Mouse (Mus musculus) limb, embryonic 14.5 days (tissue): Measurements from ENCODE around the gene Pdcd6ip. TPM values are rescaled to one million over a fixed set of nuclear protein-coding genes. Genes with fewer than 3 reads are reported as not detected.
A peak's percentile ranks its signal among the peaks of the same experiment; 100 is the strongest.

Experiments used
- ATAC-seq: fragments of 200-750 bp; cut with Nextera tagmentation; 2 replicates; pipeline ENCODE4 v1.8.0; 2017; ENCODE audit warnings: low read depth, moderate number of reproducible peaks, moderate TSS enrichment; ENCODE audit not compliant: low FRiP score
- DNase-seq: peaks from one replicate; pipeline ENCODE4 v3.0.0-alpha.2; 2015; ENCODE audit warnings: low spot score
- H3K27ac ChIP-seq: fragments of 300-500 bp; sonication (generic); replicated peaks from 2 replicates; pipeline ENCODE4 v1.5.1; 2014; ENCODE audit warnings: low read depth, mild to moderate bottlenecking, low read length, moderate library complexity, mixed read lengths
- H3K27me3 ChIP-seq: fragments of 300-500 bp; sonication (generic); 2 replicates; pipeline ENCODE4 v1.6.1; 2014; ENCODE audit warnings: low read length, mixed read lengths; ENCODE audit not compliant: control insufficient read depth, insufficient read depth
- H3K36me3 ChIP-seq: fragments of 300-500 bp; sonication (generic); 2 replicates; pipeline ENCODE4 v1.6.1; 2014; ENCODE audit warnings: mild to moderate bottlenecking, low read length, moderate library complexity, mixed read lengths; ENCODE audit not compliant: control insufficient read depth, insufficient read depth
- H3K4me1 ChIP-seq: fragments of 300-500 bp; sonication (generic); 2 replicates; pipeline ENCODE4 v1.6.1; 2014; ENCODE audit warnings: antibody characterized with exemption, low read length, mixed read lengths; ENCODE audit not compliant: control insufficient read depth, insufficient read depth
- H3K4me2 ChIP-seq: fragments of 300-500 bp; sonication (generic); replicated peaks from 2 replicates; pipeline ENCODE4 v1.6.1; 2014; ENCODE audit warnings: low read depth, mild to moderate bottlenecking, low read length, moderate library complexity; ENCODE audit not compliant: severe bottlenecking
- H3K4me3 ChIP-seq: fragments of 300-500 bp; sonication (generic); replicated peaks from 2 replicates; pipeline ENCODE4 v1.5.1; 2014; ENCODE audit warnings: low read length
- H3K9ac ChIP-seq: fragments of 300-500 bp; sonication (generic); 2 replicates; pipeline ENCODE4 v1.6.1; 2014; ENCODE audit warnings: mild to moderate bottlenecking, low read depth, low read length, moderate library complexity; ENCODE audit not compliant: severe bottlenecking
- H3K9me3 ChIP-seq: fragments of 300-500 bp; sonication (generic); 2 replicates; pipeline ENCODE4 v1.6.1; 2016; ENCODE audit warnings: low read length; ENCODE audit not compliant: control insufficient read depth
- POLR2A ChIP-seq: fragments of 200-500 bp; IDR thresholded peaks from 2 replicates; pipeline ENCODE4 v1.8.0; 2012; ENCODE audit warnings: inconsistent platforms, mild to moderate bottlenecking, moderate library complexity, borderline replicate concordance; ENCODE audit not compliant: insufficient read depth, insufficient read length; ENCODE audit errors: extremely low read depth
- WGBS: fragments of 180-500 bp; shearing (Covaris S2); extraction: QIAGEN DNeasy Blood & Tissue Kit; methylation state at CpG from one replicate; pipeline ENCODE4 v1.1.7; 2014; 5-methylcytosine and 5-hydroxymethylcytosine counted together
- polyA plus RNA-seq, 2 experiments: library from polyadenylated mRNA; depleted of rRNA in 1 of 2; stranded (reverse) in 1 of 2; unstranded in 1 of 2; fragments of >200 nt; fragmentation: Nextera tagmentation in 1 of 2; extraction: Ambion mirVana in 1 of 2; gene quantifications; 2 replicates each; pipeline versions ENCODE4 v1.2.1 to v1.2.3; 2012 to 2014

Pdcd6ip gene
- polyA plus RNA-seq, 2 experiments = 64.0 to 74.4 TPM

GRCm38 (mm10) chr9:113741637-113742137, 33.6 kb upstream of the Pdcd6ip start:
- 0% methylated on average over 54 of the region's 64 CpGs for WGBS

GRCm38 (mm10) chr9:113741108-113741636, 33.1 kb upstream of the Pdcd6ip start, which contains the start of gene Clasp2:
Gene Clasp2, plus strand, starts transcription at chr9:113741473.
- Histone ChIP-seq H3K4me3 (peak within 1 kb of the TSS; percentile 93), H3K4me1 (0 out of 2 replicates have a peak, but pooled peaks cover 2% of the 10 kb centered on the region), H3K27me3 (no peaks in the 10 kb centered on the region), H3K9me3 (no peaks in the 10 kb centered on the region), H3K4me2 (peak within 1 kb of the TSS; percentile 93), H3K9ac (peak within 1 kb of the TSS; percentile 87), H3K27ac (peak within 1 kb of the TSS; percentile 88), H3K36me3 (no peaks in the 10 kb centered on the region)
- WGBS = under 1% methylated on average over 36 of the region's 63 CpGs
- DNase-seq (peak; percentile 85), ATAC-seq (peak; percentile 96)
- TF ChIP-seq POLR2A = peak; percentile 72; the same call in 1 of the 2 replicates

More at GRCm38 (mm10) chr9:113741637-113742137, 33.6 kb upstream of the Pdcd6ip start:
- Histone ChIP-seq H3K4me2 (peak overlapping the region; percentile 93), H3K27me3 (no peaks in the 10 kb centered on the region), H3K36me3 (no peaks in the 10 kb centered on the region), H3K9me3 (no peaks in the 10 kb centered on the region), H3K4me3 (peak overlapping the region; percentile 93), H3K9ac (peak overlapping the region; percentile 87), H3K4me1 (0 out of 2 replicates have a peak, but pooled peaks cover 2% of the 10 kb centered on the region), H3K27ac (peak overlapping the region; percentile 88)
- DNase-seq = peak; percentile 20
- no peak for TF ChIP-seq POLR2A
- ATAC-seq = peak; percentile 75

GRCm38 (mm10) chr9:113738941-113739340, 30.9 kb upstream of the Pdcd6ip start:
- no peak overlapping the region for H3K9ac ChIP-seq
- DNase-seq = no peak
- H3K4me1 ChIP-seq = 0 out of 2 replicates have a peak, but pooled peaks cover 2% of the 10 kb centered on the region
- no peak for ATAC-seq
- H3K27ac ChIP-seq = no peak overlapping the region
- no peak overlapping the region for H3K4me2 ChIP-seq
- no peak for TF ChIP-seq POLR2A
- H3K4me3 ChIP-seq = no peak overlapping the region
- WGBS = 82% methylated on average over 6 of the region's 6 CpGs
- H3K9me3 ChIP-seq = no peaks in the 10 kb centered on the region
- no peaks in the 10 kb centered on the region for H3K36me3 ChIP-seq
- no peaks in the 10 kb centered on the region for H3K27me3 ChIP-seq

GRCm38 (mm10) chr9:113738021-113738420, 30.0 kb upstream of the Pdcd6ip start:
- DNase-seq (no peak), ATAC-seq (no peak)
- H3K4me1 ChIP-seq = 0 out of 2 replicates have a peak, but pooled peaks cover 2% of the 10 kb centered on the region
- WGBS = 75% methylated on average over 9 of the region's 9 CpGs
- no peak overlapping the region for H3K4me2 ChIP-seq
- H3K4me3 ChIP-seq = no peak overlapping the region
- TF ChIP-seq POLR2A = no peak
- no peak overlapping the region for H3K27ac ChIP-seq
- H3K9me3 ChIP-seq = no peaks in the 10 kb centered on the region
- H3K27me3 ChIP-seq = no peaks in the 10 kb centered on the region
- H3K36me3 ChIP-seq = no peaks in the 10 kb centered on the region
- H3K9ac ChIP-seq = no peak overlapping the region

GRCm38 (mm10) chr9:113735920-113736319, 27.9 kb upstream of the Pdcd6ip start:
- TF ChIP-seq POLR2A = no peak
- ATAC-seq (no peak), DNase-seq (no peak)

More at GRCm38 (mm10) chr9:113735920-113736319, 27.9 kb upstream of the Pdcd6ip start:
- Histone ChIP-seq H3K27ac (no peak overlapping the region), H3K9me3 (no peaks in the 10 kb centered on the region), H3K4me1 (peaks cover 4% of the 10 kb centered on the region; the same call in 1 of the 2 replicates), H3K27me3 (no peaks in the 10 kb centered on the region), H3K9ac (no peak overlapping the region), H3K4me2 (no peak overlapping the region), H3K36me3 (no peaks in the 10 kb centered on the region), H3K4me3 (no peak overlapping the region)
